Mouse (Mus musculus) limb, embryonic 13.5 days (tissue): ENCODE data around the gene Fos. TPM values are rescaled to one million over a fixed set of nuclear protein-coding genes. Genes with fewer than 3 reads are reported as not detected.

ENCODE experiments used
- ATAC-seq: fragments of 200-750 bp; cut with Nextera tagmentation; 2 replicates; pipeline ENCODE4 v1.8.0; 2017; ENCODE audit warnings: low read depth, moderate number of reproducible peaks, moderate TSS enrichment; ENCODE audit not compliant: low FRiP score
- H3K27ac ChIP-seq: fragments of 300-500 bp; sonication (generic); 2 replicates; pipeline ENCODE4 v1.5.1; 2015; ENCODE audit warnings: inconsistent platforms, mild to moderate bottlenecking, moderate library complexity
- H3K27me3 ChIP-seq: fragments of 300-500 bp; sonication (generic); 2 replicates; pipeline ENCODE4 v1.6.1; 2015; ENCODE audit warnings: mild to moderate bottlenecking, inconsistent platforms
- H3K36me3 ChIP-seq: fragments of 300-500 bp; sonication (generic); 2 replicates; pipeline ENCODE4 v1.6.1; 2015; ENCODE audit warnings: inconsistent platforms, mild to moderate bottlenecking, moderate library complexity
- H3K4me1 ChIP-seq: fragments of 300-500 bp; sonication (generic); 2 replicates; pipeline ENCODE4 v1.6.1; 2015; ENCODE audit warnings: inconsistent platforms
- H3K4me2 ChIP-seq: fragments of 300-500 bp; sonication (generic); replicated peaks from 2 replicates; pipeline ENCODE4 v1.6.1; 2015; ENCODE audit warnings: inconsistent platforms, mild to moderate bottlenecking, moderate library complexity
- H3K4me3 ChIP-seq: fragments of 300-500 bp; sonication (generic); 2 replicates; pipeline ENCODE4 v1.5.1; 2015; ENCODE audit warnings: moderate library complexity, mild to moderate bottlenecking, inconsistent platforms
- H3K9ac ChIP-seq: fragments of 300-500 bp; sonication (generic); 2 replicates; pipeline ENCODE4 v1.6.1; 2015; ENCODE audit warnings: mild to moderate bottlenecking, inconsistent platforms
- H3K9me3 ChIP-seq: fragments of 300-500 bp; sonication (generic); 2 replicates; pipeline ENCODE4 v1.6.1; 2016; ENCODE audit warnings: inconsistent platforms
- WGBS: fragments of 180-500 bp; shearing (Covaris S2); methylation state at CpG from one replicate; pipeline ENCODE4 v1.1.7; 2015; 5-methylcytosine and 5-hydroxymethylcytosine counted together
- polyA plus RNA-seq: library from polyadenylated mRNA; unstranded; fragments of >200 nt; fragmentation: Nextera tagmentation; extraction: Ambion mirVana; gene quantifications from 2 replicates; pipeline ENCODE4 v1.2.1, GENCODE M21; 2015

Fos gene
- polyA plus RNA-seq, 1 experiment from 2014 or later = 7.2 TPM

GRCm38 (mm10) chr12:85478696-85479095 is 5.0 kb downstream of the Fos start:
- no peak overlapping the region for H3K4me3 ChIP-seq
- no peak for ATAC-seq
- H3K27ac ChIP-seq = no peak overlapping the region
- H3K4me1 ChIP-seq = peaks cover 39% of the 10 kb centered on the region
- WGBS = 51% methylated on average over 7 of the region's 7 CpGs
- peaks cover 32% of the 10 kb centered on the region for H3K27me3 ChIP-seq
- no peak overlapping the region for H3K9ac ChIP-seq
- 0 out of 2 replicates have a peak, but pooled peaks cover 4% of the 10 kb centered on the region for H3K36me3 ChIP-seq
- no peak overlapping the region for H3K4me2 ChIP-seq
- no peaks in the 10 kb centered on the region for H3K9me3 ChIP-seq

- no peak overlapping the region for H3K4me2 ChIP-seq
- no peak overlapping the region for H3K9ac ChIP-seq
- ATAC-seq = no peak
- no peak overlapping the region for H3K27ac ChIP-seq
- peaks cover 38% of the 10 kb centered on the region for H3K4me1 ChIP-seq
- WGBS = 15% methylated on average over 3 of the region's 3 CpGs
- no peaks in the 10 kb centered on the region for H3K9me3 ChIP-seq
- H3K4me3 ChIP-seq = no peak overlapping the region
- peaks cover 32% of the 10 kb centered on the region for H3K27me3 ChIP-seq
- 0 out of 2 replicates have a peak, but pooled peaks cover 4% of the 10 kb centered on the region for H3K36me3 ChIP-seq
These were observed 5.5 kb downstream of the Fos start for GRCm38 (mm10) chr12:85479190-85479589.

- peaks cover 41% of the 10 kb centered on the region for H3K4me1 ChIP-seq
- 38% methylated on average over 4 of the region's 4 CpGs for WGBS
- H3K4me3 ChIP-seq = no peak overlapping the region
- H3K27ac ChIP-seq = no peak overlapping the region
- no peak for ATAC-seq
- no peaks in the 10 kb centered on the region for H3K36me3 ChIP-seq
- H3K4me2 ChIP-seq = no peak overlapping the region
- 0 out of 2 replicates have a peak, but pooled peaks cover 2% of the 10 kb centered on the region for H3K27me3 ChIP-seq
- no peak overlapping the region for H3K9ac ChIP-seq
- no peaks in the 10 kb centered on the region for H3K9me3 ChIP-seq
These were observed 9.5 kb downstream of the Fos start for GRCm38 (mm10) chr12:85483155-85483554.

GRCm38 (mm10) chr12:85484655-85485054 is 11.0 kb downstream of the Fos start:
- H3K9ac ChIP-seq = no peak overlapping the region
- 0 out of 2 replicates have a peak, but pooled peaks cover 2% of the 10 kb centered on the region for H3K27me3 ChIP-seq
- H3K4me3 ChIP-seq = no peak overlapping the region
- H3K4me2 ChIP-seq = no peak overlapping the region
- no peaks in the 10 kb centered on the region for H3K9me3 ChIP-seq
- peaks cover 27% of the 10 kb centered on the region for H3K4me1 ChIP-seq
- WGBS = 69% methylated on average over 2 of the region's 2 CpGs
- no peak overlapping the region for H3K27ac ChIP-seq
- H3K36me3 ChIP-seq = no peaks in the 10 kb centered on the region
- no peak for ATAC-seq

GRCm38 (mm10) chr12:85485890-85486765 is 12.4 kb downstream of the Fos start:
- under 1% methylated on average over 51 of the region's 52 CpGs for WGBS

GRCm38 (mm10) chr12:85486766-85487069 is 13.0 kb downstream of the Fos start:
- Histone ChIP-seq H3K27ac (no peak overlapping the region), H3K9ac (peak overlapping the region; percentile 65), H3K27me3 (no peaks in the 10 kb centered on the region), H3K4me2 (peak overlapping the region; percentile 90), H3K4me3 (peak overlapping the region; percentile 62), H3K9me3 (no peaks in the 10 kb centered on the region), H3K36me3 (no peaks in the 10 kb centered on the region), H3K4me1 (peaks cover 24% of the 10 kb centered on the region)
- WGBS = 1% methylated on average over 20 of the region's 20 CpGs
- no peak for ATAC-seq

More at GRCm38 (mm10) chr12:85485890-85486765, 12.4 kb downstream of the Fos start:
- Histone ChIP-seq H3K4me3 (peak overlapping the region; percentile 62), H3K36me3 (no peaks in the 10 kb centered on the region), H3K27ac (peak overlapping the region; percentile 16; the same call in 1 of the 2 replicates), H3K4me1 (peaks cover 24% of the 10 kb centered on the region), H3K9me3 (no peaks in the 10 kb centered on the region), H3K9ac (peak overlapping the region; percentile 77), H3K4me2 (peak overlapping the region; percentile 90), H3K27me3 (0 out of 2 replicates have a peak, but pooled peaks cover 1% of the 10 kb centered on the region)
- ATAC-seq = peak; percentile 96

- 0 out of 2 replicates have a peak, but pooled peaks have one; percentile 24 for ATAC-seq
- H3K27me3 ChIP-seq = no peaks in the 10 kb centered on the region
- peak overlapping the region; percentile 90 for H3K4me2 ChIP-seq
- H3K36me3 ChIP-seq = no peaks in the 10 kb centered on the region
- peak overlapping the region; percentile 62; the same call in 1 of the 2 replicates for H3K4me3 ChIP-seq
- no peak overlapping the region for H3K9ac ChIP-seq
- 1% methylated on average over 12 of the region's 12 CpGs for WGBS
- no peaks in the 10 kb centered on the region for H3K9me3 ChIP-seq
- H3K4me1 ChIP-seq = peaks cover 24% of the 10 kb centered on the region
- no peak overlapping the region for H3K27ac ChIP-seq
These were observed 14.0 kb downstream of the Fos start for GRCm38 (mm10) chr12:85487545-85488141.

GRCm38 (mm10) chr12:85489232-85489886 is 15.7 kb downstream of the Fos start:
- 78% methylated on average over 7 of the region's 7 CpGs for WGBS
- ATAC-seq = no peak
- H3K4me2 ChIP-seq = no peak overlapping the region
- H3K27me3 ChIP-seq = no peaks in the 10 kb centered on the region
- no peak overlapping the region for H3K4me3 ChIP-seq
- H3K36me3 ChIP-seq = no peaks in the 10 kb centered on the region
- H3K9me3 ChIP-seq = no peaks in the 10 kb centered on the region
- H3K9ac ChIP-seq = no peak overlapping the region
- peaks cover 24% of the 10 kb centered on the region for H3K4me1 ChIP-seq
- no peak overlapping the region for H3K27ac ChIP-seq

- no peak overlapping the region for H3K27ac ChIP-seq
- H3K36me3 ChIP-seq = no peaks in the 10 kb centered on the region
- H3K4me2 ChIP-seq = no peak overlapping the region
- H3K9ac ChIP-seq = no peak overlapping the region
- no peaks in the 10 kb centered on the region for H3K9me3 ChIP-seq
- H3K4me1 ChIP-seq = peaks cover 20% of the 10 kb centered on the region
- no peaks in the 10 kb centered on the region for H3K27me3 ChIP-seq
- H3K4me3 ChIP-seq = no peak overlapping the region
- ATAC-seq = no peak
- WGBS = 63% methylated on average over 10 of the region's 10 CpGs
These were observed 16.6 kb downstream of the Fos start for GRCm38 (mm10) chr12:85490096-85490820.

GRCm38 (mm10) chr12:85490991-85491390 is 17.3 kb downstream of the Fos start:
- 84% methylated on average over 1 of the region's 1 CpGs for WGBS
- Histone ChIP-seq H3K36me3 (no peaks in the 10 kb centered on the region), H3K9ac (no peak overlapping the region), H3K9me3 (no peaks in the 10 kb centered on the region), H3K4me2 (no peak overlapping the region), H3K27ac (no peak overlapping the region), H3K4me3 (no peak overlapping the region), H3K27me3 (no peaks in the 10 kb centered on the region), H3K4me1 (peaks cover 17% of the 10 kb centered on the region)
- ATAC-seq = no peak

- Histone ChIP-seq H3K4me1 (peaks cover 8% of the 10 kb centered on the region), H3K9me3 (no peaks in the 10 kb centered on the region), H3K4me2 (peak overlapping the region; percentile 55), H3K27ac (no peak overlapping the region), H3K36me3 (no peaks in the 10 kb centered on the region), H3K27me3 (no peaks in the 10 kb centered on the region), H3K9ac (no peak overlapping the region), H3K4me3 (peak overlapping the region; percentile 21)
- 18% methylated on average over 16 of the region's 16 CpGs for WGBS
- peak; percentile 88 for ATAC-seq
These were observed 18.5 kb downstream of the Fos start for GRCm38 (mm10) chr12:85492084-85492645.
